Mouse (Mus musculus) urinary bladder, postnatal 4 days (tissue): ENCODE results near the gene Reep3.

ENCODE experiments used
- DNase-seq, 2 experiments: peaks; one replicate each; pipeline ENCODE4 v3.0.0; 2021 to 2022; ENCODE audit warnings: low spot score in 2 of 2

Gene Reep3

DNA sequence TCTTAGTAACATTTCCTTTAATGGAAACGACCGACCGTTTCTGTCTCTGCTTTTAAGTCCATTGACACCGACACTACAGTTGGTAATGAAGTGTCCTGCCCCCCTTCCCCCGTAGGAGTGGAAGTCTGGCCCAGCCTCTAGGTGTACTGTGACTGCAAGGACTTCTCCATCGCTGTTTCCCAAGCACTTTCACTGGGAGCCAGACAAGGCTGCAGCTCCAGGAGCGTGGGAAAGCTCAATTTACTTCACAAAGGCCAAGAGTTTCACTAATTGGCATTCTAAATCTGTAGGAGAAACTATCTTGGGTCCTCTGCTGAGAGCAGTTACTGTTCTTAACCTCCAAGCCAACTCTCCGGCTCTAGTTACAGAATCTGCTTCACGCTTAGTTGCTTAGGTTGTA is 43.3 kb downstream of the Reep3 start:
- no peak for DNase-seq

GRCm38 (mm10) chr10:67052429-67052828 is 44.3 kb downstream of the Reep3 start:
- no peak for DNase-seq

DNA sequence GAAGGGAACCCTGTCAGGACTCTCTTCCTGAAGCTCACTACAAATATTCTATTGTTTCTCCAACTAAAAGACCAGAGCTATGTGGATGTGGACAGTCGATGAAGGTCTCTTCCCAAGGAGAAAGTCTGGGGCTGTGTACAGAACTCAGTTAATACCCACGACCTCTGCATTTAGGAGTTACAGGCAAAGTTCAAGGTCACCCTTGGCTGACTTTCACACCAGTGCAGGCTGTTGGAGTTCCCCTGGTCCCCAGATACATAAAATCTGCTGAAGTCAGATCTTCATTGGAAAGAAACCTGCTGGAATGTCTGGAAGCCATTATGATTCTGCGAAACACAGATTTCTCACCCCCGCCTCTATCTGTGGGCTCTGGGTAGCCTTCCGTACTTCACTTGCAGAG is 45.3 kb downstream of the Reep3 start:
- DNase-seq: no peak

DNA sequence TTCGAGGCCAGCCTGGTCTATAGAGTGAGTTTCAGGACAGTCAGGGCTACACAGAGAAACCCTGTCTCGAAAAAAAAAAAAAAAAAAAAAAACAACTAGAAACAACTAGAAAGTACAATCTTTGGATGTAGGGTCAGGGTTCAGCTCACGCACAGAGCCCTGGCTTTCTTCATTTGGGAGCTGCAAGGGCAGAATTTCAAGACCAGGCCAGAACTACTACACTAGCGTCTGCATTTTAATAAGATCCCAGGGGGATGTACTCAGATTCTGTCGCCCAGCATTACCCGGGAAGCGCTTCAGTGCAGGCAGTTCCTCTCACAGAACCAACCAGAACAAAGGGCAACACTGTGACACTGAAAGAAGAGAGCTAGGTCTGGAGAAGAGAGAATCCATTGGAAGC is 46.0 kb downstream of the Reep3 start:
- DNase-seq: no peak

DNA sequence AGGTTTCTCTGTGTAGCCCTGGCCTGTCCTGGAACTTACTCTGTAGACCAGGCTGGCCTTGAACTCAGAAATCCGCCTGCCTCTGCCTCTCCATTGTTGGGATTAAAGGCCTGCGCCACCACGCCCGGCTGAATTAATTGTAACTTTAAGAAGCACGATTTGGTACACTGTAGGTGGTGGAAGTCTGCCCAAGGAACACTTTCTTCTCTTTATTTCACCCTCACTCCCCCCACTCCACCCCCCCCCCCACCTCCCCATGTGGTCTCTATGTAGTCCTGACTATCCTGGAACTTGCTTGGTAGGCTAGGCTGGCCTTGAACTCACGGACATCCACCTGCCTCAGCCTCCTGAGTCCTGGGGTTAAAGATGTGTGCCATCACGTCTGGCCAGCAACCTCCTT is 47.1 kb downstream of the Reep3 start:
- no peak for DNase-seq

DNA sequence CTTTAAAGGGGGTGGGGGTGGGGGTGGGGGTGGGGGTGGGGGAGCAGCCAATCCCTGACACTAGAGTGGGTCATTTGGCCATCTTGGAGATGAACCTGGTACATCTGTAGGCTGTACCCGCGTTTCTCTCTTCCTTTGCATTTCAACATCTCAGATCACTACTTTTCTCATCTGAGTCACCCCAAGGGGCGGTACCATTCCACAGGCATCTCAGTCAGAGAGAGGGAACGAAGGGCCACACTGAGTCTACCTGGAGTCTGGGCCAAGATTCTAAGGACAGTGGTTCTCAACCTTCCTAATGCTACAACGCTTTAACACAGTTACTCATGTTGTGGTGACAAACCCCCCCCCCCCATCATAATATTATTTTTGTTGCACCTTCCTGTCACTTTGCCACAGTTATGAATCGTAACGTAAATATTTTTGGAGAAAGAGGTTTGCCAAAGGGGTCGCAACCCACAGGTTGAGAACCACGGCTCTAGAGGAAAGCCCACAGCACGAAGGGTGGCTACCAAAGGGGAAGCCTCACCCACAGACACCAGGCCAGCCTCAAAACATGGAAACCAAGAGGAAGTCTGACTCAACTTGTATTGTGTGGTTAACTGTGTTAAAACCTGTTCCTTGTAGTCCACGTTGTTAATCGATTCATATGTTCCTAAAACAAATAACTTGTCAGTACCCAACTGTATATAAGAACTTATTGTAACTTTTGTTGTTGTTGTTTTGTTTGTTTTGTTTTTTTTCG is 47.7 kb downstream of the Reep3 start:
- no peak for DNase-seq

DNA sequence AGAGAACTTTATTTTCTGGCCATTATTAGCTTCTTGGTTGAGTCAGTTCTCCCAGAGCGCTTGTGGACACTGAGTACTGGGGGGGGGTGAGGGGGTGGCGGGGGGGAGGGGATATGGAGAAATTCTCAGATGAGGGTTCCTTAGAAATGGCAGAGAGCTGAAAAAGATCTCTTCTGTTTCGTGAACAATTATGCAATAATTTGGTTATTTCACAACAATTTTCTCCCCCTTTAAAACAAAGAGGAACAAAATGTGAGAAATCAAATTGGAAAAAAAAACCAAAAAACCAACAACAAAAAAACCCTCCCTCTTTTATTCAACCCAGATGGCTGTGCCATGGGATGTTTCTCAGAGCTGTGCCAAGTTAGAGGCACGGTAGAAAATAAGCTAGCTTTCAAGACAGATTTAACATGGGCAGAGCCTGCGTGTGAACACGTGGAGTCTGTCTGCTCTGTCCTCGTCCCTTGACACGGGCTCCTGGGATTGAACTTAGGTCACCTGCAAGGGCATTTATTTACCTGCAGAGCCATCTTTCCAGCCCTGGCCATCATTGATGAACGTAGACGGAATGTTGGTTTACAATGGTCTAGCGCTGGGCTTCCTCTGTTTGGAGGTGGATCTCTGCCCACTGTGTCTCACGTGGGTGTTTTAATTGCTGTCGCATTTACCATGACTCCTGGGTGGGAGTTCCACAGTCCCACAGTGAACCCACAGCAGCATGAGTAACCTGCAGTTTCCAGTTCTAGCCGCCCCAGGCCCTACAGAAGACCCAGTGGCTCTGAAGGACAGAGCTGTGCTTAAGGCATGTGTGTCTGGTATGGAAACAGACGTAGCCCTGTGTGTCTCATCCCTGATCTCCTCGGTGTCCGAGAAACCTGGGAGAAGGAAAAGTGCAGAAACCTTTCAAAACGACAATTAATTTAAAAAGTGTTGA is 48.8 kb downstream of the Reep3 start:
- no peak for DNase-seq

- no peak for DNase-seq
Measured at GRCm38 (mm10) chr10:67045192-67045899, 51.4 kb downstream of the Reep3 start.

- no peak for DNase-seq
Measured at GRCm38 (mm10) chr10:67044346-67044745, 52.4 kb downstream of the Reep3 start.

- DNase-seq: no peak
Measured at GRCm38 (mm10) chr10:67043236-67043635, 53.5 kb downstream of the Reep3 start.

GRCm38 (mm10) chr10:67040410-67040809 is 56.3 kb downstream of the Reep3 start:
- no peak for DNase-seq

GRCm38 (mm10) chr10:67039001-67039400 is 57.7 kb downstream of the Reep3 start:
- DNase-seq: no peak

GRCm38 (mm10) chr10:67036542-67036941 is 60.2 kb downstream of the Reep3 start:
- DNase-seq: no peak

- no peak for DNase-seq
Measured at GRCm38 (mm10) chr10:67036141-67036540, 60.6 kb downstream of the Reep3 start.

DNA sequence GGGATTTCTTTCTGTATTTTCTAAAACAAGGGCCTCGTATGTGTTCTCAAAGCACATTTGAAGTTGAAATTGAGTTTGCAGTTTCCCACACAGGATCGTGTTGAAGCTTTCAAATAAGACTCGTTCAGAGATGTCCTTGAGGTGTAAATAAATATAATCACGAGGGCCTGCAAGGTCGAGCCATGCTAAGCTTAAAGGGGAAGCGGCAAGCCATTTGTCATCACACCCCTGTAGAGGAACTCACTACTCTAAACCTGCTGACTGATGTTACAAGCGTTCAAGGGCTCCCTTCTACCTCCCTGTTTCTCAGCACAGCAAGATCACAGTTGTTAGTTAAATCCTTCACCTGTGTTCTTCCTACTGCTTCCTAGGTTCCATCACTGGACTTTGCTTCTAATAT is 65.6 kb downstream of the Reep3 start:
- no peak for DNase-seq

DNA sequence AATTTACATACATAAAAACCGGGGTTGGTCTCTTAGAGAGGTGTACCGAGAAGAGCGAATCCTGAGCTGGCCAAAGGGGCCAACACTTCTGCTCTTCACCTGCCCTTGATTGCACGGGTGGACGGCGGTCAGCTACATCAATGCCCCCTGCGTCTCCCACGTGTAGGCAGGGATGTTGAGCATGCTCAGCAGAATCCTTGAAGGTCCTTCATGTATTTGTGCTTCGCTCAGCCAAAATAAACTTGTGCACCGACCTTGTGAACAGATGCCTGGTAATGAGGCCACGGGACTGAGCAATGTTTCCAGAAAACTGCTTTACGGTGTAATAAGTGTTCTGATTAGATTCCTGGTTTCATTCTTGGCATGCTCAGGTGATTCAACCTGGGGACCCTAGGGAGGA is 67.4 kb downstream of the Reep3 start:
- DNase-seq: no peak

- DNase-seq: no peak
Measured at GRCm38 (mm10) chr10:67026375-67026774, 70.4 kb downstream of the Reep3 start.

DNA sequence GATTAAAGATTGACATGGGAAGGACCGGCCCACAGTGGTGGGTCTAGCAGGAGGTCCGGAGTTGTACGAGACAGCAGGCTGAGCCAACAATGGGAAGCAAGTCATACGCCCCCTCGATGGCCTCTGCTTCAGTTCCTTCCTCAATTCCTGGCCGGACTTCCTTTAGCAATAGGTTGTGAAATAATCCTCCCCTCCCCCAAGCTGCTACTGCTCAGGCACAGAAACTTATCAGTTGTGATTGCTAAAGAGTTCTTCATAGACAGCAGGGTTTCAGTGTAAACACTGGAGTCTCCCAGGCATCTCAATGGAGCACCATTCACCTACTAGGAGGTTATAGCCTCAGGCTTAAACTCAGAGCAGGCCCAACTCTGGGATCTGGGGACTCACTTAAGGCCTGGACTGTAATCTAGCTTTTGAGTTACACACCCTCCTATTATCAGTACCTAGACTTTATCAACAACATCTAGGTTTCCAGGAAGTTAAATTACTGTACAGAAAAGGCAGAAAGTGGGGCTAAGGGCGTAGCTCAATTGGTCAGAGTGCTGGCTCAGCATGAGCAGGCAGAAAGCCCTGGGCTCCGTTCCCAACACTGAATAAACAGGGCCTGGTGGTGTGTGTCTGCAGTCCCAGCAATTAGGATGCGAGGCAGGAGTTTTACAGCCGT is 71.0 kb downstream of the Reep3 start:
- peak; percentile 72 to 81 for DNase-seq

DNA sequence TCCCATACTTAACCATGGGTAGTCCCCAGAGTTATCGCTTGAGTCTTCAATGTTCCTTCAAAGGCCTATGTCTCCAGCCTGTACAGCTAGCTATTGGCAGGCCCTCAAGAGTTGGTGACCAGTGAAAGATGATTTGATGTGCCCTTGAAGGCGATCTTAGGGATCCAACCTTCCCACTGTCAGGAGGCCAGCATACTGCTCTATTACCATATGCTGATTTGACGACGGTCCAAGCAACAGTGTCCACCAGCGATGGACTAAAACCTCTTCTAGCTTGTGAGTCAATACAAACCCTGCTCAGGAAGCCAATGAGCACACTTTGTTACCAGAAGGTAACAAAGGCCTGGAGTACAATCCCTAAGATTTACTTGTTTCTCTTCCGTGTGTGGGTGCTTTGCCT is 72.4 kb downstream of the Reep3 start:
- DNase-seq: no peak

DNA sequence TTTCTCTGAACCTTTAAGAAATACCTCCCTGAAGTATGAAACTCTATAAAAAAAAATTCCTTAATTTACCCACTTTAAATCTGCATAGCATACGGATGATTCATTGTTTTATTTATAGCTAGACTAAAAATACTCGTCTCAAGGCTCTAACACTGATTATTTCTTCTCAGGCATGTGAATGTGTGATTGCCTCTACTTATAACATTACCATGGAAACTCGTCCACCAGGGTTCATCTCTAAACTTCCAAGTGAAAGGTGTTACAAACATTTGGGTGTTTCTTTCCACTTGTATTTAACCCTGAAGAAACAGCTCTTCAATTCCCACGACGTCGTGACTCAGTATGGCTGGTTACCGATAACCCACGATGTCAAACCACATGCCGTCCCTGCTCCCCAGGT is 73.7 kb downstream of the Reep3 start:
- DNase-seq: no peak

GRCm38 (mm10) chr10:67021494-67021893 is 75.3 kb downstream of the Reep3 start:
- no peak for DNase-seq

- no peak for DNase-seq
Measured at GRCm38 (mm10) chr10:67018875-67019274, 77.9 kb downstream of the Reep3 start.
